Mouse (Mus musculus) liver, adult 2 months (tissue): ENCODE measurements around the gene Relb. TPM values are rescaled to one million over a fixed set of nuclear protein-coding genes. Genes with fewer than 3 reads are reported as not detected.

ENCODE experiments used
- DNase-seq: peaks from one replicate; pipeline ENCODE4 v3.0.0-alpha.2; 2011; ENCODE audit warnings: low read depth, low spot score; ENCODE audit errors: extremely low read depth
- H3K27ac ChIP-seq: fragments of 200-500 bp; replicated peaks from 2 replicates; pipeline ENCODE4 v1.5.1; 2012; ENCODE audit warnings: low read depth, mild to moderate bottlenecking, control low read depth, inconsistent platforms, low read length; ENCODE audit not compliant: insufficient read depth
- H3K27me3 ChIP-seq: fragments of 200-500 bp; 2 replicates; pipeline ENCODE4 v1.6.1; 2012; ENCODE audit warnings: mild to moderate bottlenecking, moderate library complexity, low read length, inconsistent platforms; ENCODE audit not compliant: control insufficient read depth, insufficient read depth
- H3K36me3 ChIP-seq: fragments of 200-500 bp; 2 replicates; pipeline ENCODE4 v1.6.1; 2012; ENCODE audit warnings: low read length, inconsistent platforms; ENCODE audit not compliant: control insufficient read depth, insufficient read depth
- H3K4me1 ChIP-seq: fragments of 200-500 bp; 2 replicates; pipeline ENCODE4 v1.6.1; 2011; ENCODE audit warnings: low read length; ENCODE audit not compliant: control insufficient read depth, insufficient read depth
- H3K4me3 ChIP-seq: fragments of 200-500 bp; 2 replicates; pipeline ENCODE4 v1.5.1; 2011; ENCODE audit warnings: low read depth, mild to moderate bottlenecking, control low read depth, low read length, moderate library complexity; ENCODE audit not compliant: insufficient read depth
- H3K79me2 ChIP-seq: fragments of 200-500 bp; 2 replicates; pipeline ENCODE4 v1.6.1; 2012; ENCODE audit warnings: inconsistent platforms, mild to moderate bottlenecking, low read length, moderate library complexity; ENCODE audit not compliant: control insufficient read depth, insufficient read depth
- H3K9ac ChIP-seq: fragments of 200-500 bp; 2 replicates; pipeline ENCODE4 v1.6.1; 2012; ENCODE audit warnings: low read depth, mild to moderate bottlenecking, control low read depth, inconsistent platforms, low read length
- CTCF ChIP-seq: fragments of 200-500 bp; IDR thresholded peaks from 2 replicates; pipeline ENCODE4 v1.5.1; 2011; ENCODE audit warnings: low read depth, low read length, control low read depth
- POLR2A ChIP-seq: fragments of 200-500 bp; IDR thresholded peaks from 2 replicates; pipeline ENCODE4 v1.6.1; 2011; ENCODE audit warnings: low read length, control low read depth; ENCODE audit not compliant: insufficient read depth; ENCODE audit errors: extremely low read depth
- WGBS: fragments of 180-500 bp; shearing (Covaris S2); methylation state at CpG from one replicate; pipeline ENCODE4 v1.1.7; 2018; 5-methylcytosine and 5-hydroxymethylcytosine counted together
- polyA plus RNA-seq: library from polyadenylated mRNA; depleted of rRNA; stranded (reverse); fragments of >200 nt; gene quantifications from 2 replicates; pipeline ENCODE4 v1.2.3, GENCODE M21; 2012
- total RNA-seq: library from RNA; depleted of rRNA; stranded (reverse); fragments of >200 nt; gene quantifications from 2 replicates; pipeline ENCODE4 v1.2.3, GENCODE M21; 2014

The Relb gene
- total and polyA plus RNA-seq, 2 experiments = 1.3 to 3.3 TPM

DNA sequence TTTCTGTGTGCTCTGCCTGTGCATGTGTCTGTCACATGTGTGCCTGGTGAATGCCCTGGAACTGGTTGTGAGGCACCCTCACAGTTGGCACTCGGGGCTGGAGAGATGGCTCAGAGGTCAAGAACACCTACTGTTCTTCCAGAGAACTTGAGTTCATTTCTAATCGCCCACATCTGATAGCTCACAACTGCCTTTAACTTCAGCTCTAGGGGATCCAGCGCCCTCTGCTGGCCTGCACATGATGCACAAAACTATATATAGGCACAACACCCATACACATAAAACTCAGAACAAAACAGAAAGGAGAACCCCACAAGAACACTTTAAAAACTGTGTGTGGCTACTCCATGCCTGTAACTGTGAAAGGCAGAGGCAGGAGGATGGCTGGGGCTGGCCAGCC, 40.0 kb downstream of the Relb start:
- H3K9ac ChIP-seq = no peak overlapping the region
- no peak overlapping the region for H3K27ac ChIP-seq
- 55% methylated on average over 3 of the region's 3 CpGs for WGBS
- no peak overlapping the region for H3K4me3 ChIP-seq
- no peaks in the 10 kb centered on the region for H3K27me3 ChIP-seq
- H3K4me1 ChIP-seq = no peaks in the 10 kb centered on the region
- H3K79me2 ChIP-seq = no peaks in the 10 kb centered on the region
- DNase-seq = peak; percentile 27
- TF ChIP-seq CTCF = peak; percentile 54; the same call in 1 of the 2 replicates
- no peak for TF ChIP-seq POLR2A
- H3K36me3 ChIP-seq = peaks cover 16% of the 10 kb centered on the region; the same call in 1 of the 2 replicates

- H3K36me3 ChIP-seq = peaks cover 23% of the 10 kb centered on the region; the same call in 1 of the 2 replicates
- no peaks in the 10 kb centered on the region for H3K79me2 ChIP-seq
- no peak overlapping the region for H3K27ac ChIP-seq
- no peak for DNase-seq
- WGBS = 95% methylated on average over 46 of the region's 46 CpGs
- no peaks in the 10 kb centered on the region for H3K4me1 ChIP-seq
- H3K4me3 ChIP-seq = no peak overlapping the region
- TF ChIP-seq POLR2A = no peak
- no peak for TF ChIP-seq CTCF
- H3K27me3 ChIP-seq = no peaks in the 10 kb centered on the region
- H3K9ac ChIP-seq = no peak overlapping the region
Measured at GRCm38 (mm10) chr7:19586269-19586668, 43.0 kb downstream of the Relb start.

- DNase-seq = no peak
Measured at GRCm38 (mm10) chr7:19580634-19581033, 48.6 kb downstream of the Relb start.

DNA sequence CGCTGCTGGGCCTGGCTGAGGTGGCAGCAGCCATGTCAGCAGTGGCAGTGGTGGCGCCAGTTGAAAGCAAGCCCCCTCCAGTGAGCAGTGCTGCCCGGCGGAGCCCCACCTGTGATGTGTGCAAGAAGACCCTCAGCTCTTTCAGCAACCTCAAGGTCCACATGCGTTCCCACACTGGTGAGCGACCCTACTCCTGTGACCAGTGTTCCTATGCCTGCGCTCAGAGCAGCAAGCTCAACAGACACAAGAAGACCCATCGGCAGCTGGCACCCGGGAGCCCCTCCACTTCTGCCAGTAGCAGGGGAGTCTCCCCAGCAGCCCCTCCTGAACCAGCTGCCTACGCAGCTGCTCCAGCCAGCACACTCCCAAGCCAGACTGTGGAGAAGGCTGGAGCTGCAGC, 49.5 kb downstream of the Relb start:
- Histone ChIP-seq H3K9ac (no peak overlapping the region), H3K4me3 (no peak overlapping the region), H3K27me3 (no peaks in the 10 kb centered on the region), H3K36me3 (peaks cover 8% of the 10 kb centered on the region; the same call in 1 of the 2 replicates), H3K79me2 (no peaks in the 10 kb centered on the region), H3K27ac (no peak overlapping the region), H3K4me1 (peaks cover 6% of the 10 kb centered on the region; the same call in 1 of the 2 replicates)
- WGBS = 94% methylated on average over 10 of the region's 10 CpGs
- TF ChIP-seq POLR2A (no peak), CTCF (no peak)
- no peak for DNase-seq

More at GRCm38 (mm10) chr7:19580634-19581033, 48.6 kb downstream of the Relb start:
- Histone ChIP-seq H3K27ac (no peak overlapping the region), H3K36me3 (peaks cover 10% of the 10 kb centered on the region; the same call in 1 of the 2 replicates), H3K4me3 (no peak overlapping the region), H3K9ac (no peak overlapping the region), H3K79me2 (no peaks in the 10 kb centered on the region), H3K4me1 (peaks cover 6% of the 10 kb centered on the region; the same call in 1 of the 2 replicates), H3K27me3 (no peaks in the 10 kb centered on the region)
- 90% methylated on average over 8 of the region's 8 CpGs for WGBS
- TF ChIP-seq CTCF (no peak), POLR2A (no peak)

DNA sequence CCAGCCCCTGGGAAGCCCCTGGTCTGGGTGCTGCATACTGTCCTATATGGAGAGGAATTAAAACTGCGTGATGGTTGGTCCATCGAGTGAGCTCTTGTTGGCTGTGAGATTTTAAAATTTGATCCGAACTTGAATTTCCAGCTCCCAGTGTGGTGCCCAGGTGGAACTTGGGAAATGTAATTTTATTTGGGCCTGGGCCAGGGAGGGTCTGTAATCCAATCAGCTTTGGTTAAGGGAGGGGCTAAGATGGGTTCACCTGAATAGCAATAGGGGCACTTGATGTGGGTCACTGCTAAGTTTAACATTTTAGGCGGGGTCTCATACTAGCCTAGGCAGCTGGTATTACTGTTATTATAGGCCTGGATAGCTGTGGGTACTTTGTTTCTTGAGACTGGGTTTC, 50.8 kb downstream of the Relb start:
- H3K27ac ChIP-seq = no peak overlapping the region
- H3K36me3 ChIP-seq = peaks cover 4% of the 10 kb centered on the region; the same call in 1 of the 2 replicates
- no peak for TF ChIP-seq POLR2A
- no peak for TF ChIP-seq CTCF
- no peaks in the 10 kb centered on the region for H3K27me3 ChIP-seq
- H3K4me1 ChIP-seq = peaks cover 8% of the 10 kb centered on the region; the same call in 1 of the 2 replicates
- DNase-seq = no peak
- no peak overlapping the region for H3K9ac ChIP-seq
- WGBS = 78% methylated on average over 4 of the region's 4 CpGs
- H3K4me3 ChIP-seq = no peak overlapping the region
- no peaks in the 10 kb centered on the region for H3K79me2 ChIP-seq

GRCm38 (mm10) chr7:19577877-19578414, 51.3 kb downstream of the Relb start:
- WGBS = 29% methylated on average over 10 of the region's 10 CpGs
- Histone ChIP-seq H3K4me3 (peak overlapping the region; percentile 56; the same call in 1 of the 2 replicates), H3K36me3 (peaks cover 4% of the 10 kb centered on the region; the same call in 1 of the 2 replicates), H3K4me1 (peaks cover 8% of the 10 kb centered on the region; the same call in 1 of the 2 replicates), H3K79me2 (no peaks in the 10 kb centered on the region), H3K27me3 (no peaks in the 10 kb centered on the region), H3K9ac (no peak overlapping the region), H3K27ac (no peak overlapping the region)
- TF ChIP-seq CTCF (no peak), POLR2A (no peak)
- DNase-seq = no peak
